Mouse (Mus musculus): Measurements from ENCODE around the gene Nt5dc1.
A peak's percentile ranks its signal among the peaks of the same experiment; 100 is the strongest.

- TF ChIP-seq CTCF (IDR thresholded peaks at IDR 0.05; ENCODE audit: borderline replicate concordance, extremely low read depth, insufficient read depth, insufficient read length) (no peak), POLR2A (IDR thresholded peaks at IDR 0.05; ENCODE audit: borderline replicate concordance, extremely low read depth, insufficient read depth, insufficient read length, poor library complexity, severe bottlenecking) (peak; percentile 26; the same call in 1 of the 2 replicates)
Measured at GRCm38 (mm10) chr10:34418204-34418756, at the start of gene Nt5dc1.

Data from brain, embryonic 14.5 days (tissue).